In genomic region chr3:27461861-27462260, GRCm38 (mm10) we compare ENCODE assay signal across 14 mouse cellular contexts.
DNase-seq lines count a peak whose midpoint lies in the region; ATAC-seq and TF ChIP-seq lines count a peak whose summit lies in the region.
"Had no signal": no experiment of that assay in that cellular context is flagged by ENCODE, and none has a peak within 500 bp of the region (broad histone marks: within the 10 kb centered on the region; RNA-seq: fewer than 3 reads in every experiment).

No protein-coding gene starts in this region.

- no peak for TF ChIP-seq POLR2A in myocyte (IDR thresholded peaks at IDR 0.05; ENCODE audit: insufficient read length, low read depth)

- H3K27ac ChIP-seq in heart, postnatal 0 days (ENCODE audit: low read depth) = peak overlapping the region; percentile 32; the same call in 1 of the 2 replicates
- H3K27ac ChIP-seq: embryonic facial prominence, embryonic 10.5 days; heart, adult 2 months; hindbrain, embryonic 10.5 days; limb, embryonic 15.5 days; neural tube, embryonic 13.5 days had no signal

- no peaks in the 10 kb centered on the region for H3K9me3 ChIP-seq in heart, postnatal 0 days (replicated peaks; ENCODE audit: control insufficient read depth, low read length)
- H3K9me3 ChIP-seq: embryonic facial prominence, embryonic 10.5 days; hindbrain, embryonic 10.5 days; limb, embryonic 15.5 days; neural tube, embryonic 13.5 days had no signal

- TF ChIP-seq EP300 in heart, postnatal 0 days (IDR thresholded peaks at IDR 0.05; ENCODE audit: low read depth) = no peak

- peak; percentile 36 for DNase-seq in CD4-positive, CD25-positive, alpha-beta regulatory T cell, adult 2 months (ENCODE audit: low read depth, low spot score)
- DNase-seq in heart, postnatal 0 days (ENCODE audit: low spot score) = no peak
- DNase-seq in heart, adult 18-20 months = no peak
- DNase-seq in thymus, postnatal 10 days (ENCODE audit: low spot score in 2 of 2) = peak; percentile 53 to 72
- DNase-seq in cerebellum, postnatal 4 days (ENCODE audit: low spot score in 2 of 2) = no peak
- DNase-seq in cerebellum, postnatal 36 days = no peak

- peaks cover 10% of the 10 kb centered on the region for H3K4me1 ChIP-seq in heart, postnatal 0 days (ENCODE audit: control insufficient read depth, insufficient read depth)
- H3K4me1 ChIP-seq: embryonic facial prominence, embryonic 10.5 days; hindbrain, embryonic 10.5 days; limb, embryonic 15.5 days; neural tube, embryonic 13.5 days had no signal

- H3K9ac ChIP-seq in heart, postnatal 0 days (replicated peaks; ENCODE audit: low read depth, low read length) = no peak overlapping the region
- H3K9ac ChIP-seq: limb, embryonic 15.5 days; neural tube, embryonic 13.5 days had no signal

- no peaks in the 10 kb centered on the region for H3K27me3 ChIP-seq in heart, postnatal 0 days (ENCODE audit: control insufficient read depth, insufficient read depth, low read length)
- H3K27me3 ChIP-seq in myocyte (ENCODE audit: control insufficient read depth, insufficient read depth, insufficient read length) = no peaks in the 10 kb centered on the region
- H3K27me3 ChIP-seq: CH12.LX; limb, embryonic 15.5 days; neural tube, embryonic 13.5 days had no signal

- no peak overlapping the region for H3K4me2 ChIP-seq in heart, postnatal 0 days (ENCODE audit: low read depth, low read length)
- no peak overlapping the region for H3K4me2 ChIP-seq in myocyte (ENCODE audit: low read depth)
- H3K4me2 ChIP-seq: limb, embryonic 15.5 days; neural tube, embryonic 13.5 days had no signal

- no peak overlapping the region for H3ac ChIP-seq in myocyte (ENCODE audit: control insufficient read depth, insufficient read length)

- H3K4me3 ChIP-seq in heart, postnatal 0 days (ENCODE audit: low read depth, low read length) = no peak overlapping the region
- H3K4me3 ChIP-seq in myocyte = no peak overlapping the region
- H3K4me3 ChIP-seq: embryonic facial prominence, embryonic 10.5 days; heart, adult 2 months; hindbrain, embryonic 10.5 days; limb, embryonic 15.5 days; neural tube, embryonic 13.5 days had no signal

- 63% methylated on average over 7 of the region's 7 CpGs for WGBS in heart, postnatal 0 days

- peaks cover 87% of the 10 kb centered on the region for H3K36me3 ChIP-seq in heart, postnatal 0 days (replicated peaks; ENCODE audit: control insufficient read depth, insufficient read depth, low read length)
- H3K36me3 ChIP-seq in myocyte (ENCODE audit: control insufficient read depth, insufficient read depth) = peaks cover 46% of the 10 kb centered on the region

- ATAC-seq in CD4-positive, CD25-positive, alpha-beta regulatory T cell, adult 4 months = no peak
- no peak for ATAC-seq in heart, postnatal 0 days (ENCODE audit: insufficient read depth, low read depth)

- no peak for TF ChIP-seq CTCF in heart, postnatal 0 days (IDR thresholded peaks at IDR 0.05; ENCODE audit: low read depth)

- no peaks in the 10 kb centered on the region for H3K79me2 ChIP-seq in myocyte (ENCODE audit: control insufficient read depth, insufficient read depth)

TF ChIP-seq in myocyte, 11 proteins besides CTCF, POLR2A, EP300 and RAD21:
- TF ChIP-seq MYOG (IDR thresholded peaks at IDR 0.05; ENCODE audit: control insufficient read depth in 1 of 3, insufficient read depth in 1 of 3, insufficient read length in 2 of 3, low read depth in 2 of 3) = peak in 2 of 3 experiments; percentile 39 to 44
- TF ChIP-seq POLR2AphosphoS2 (IDR thresholded peaks at IDR 0.05; ENCODE audit: insufficient read length, low read depth) = peak; percentile 47
- no peak for TF ChIP-seq USF1 (IDR thresholded peaks at IDR 0.05; ENCODE audit: low read depth)
- no peak for TF ChIP-seq REST (IDR thresholded peaks at IDR 0.05; ENCODE audit: insufficient read depth, insufficient read length)
- peak in 1 of 3 experiments; percentile 38 for TF ChIP-seq MYOD1 (IDR thresholded peaks at IDR 0.05; ENCODE audit: control insufficient read depth in 1 of 3, insufficient read length in 2 of 3, low read depth in 2 of 3)

Comparison
In these comparisons a context has a peak if more than half of its experiments do, and no peak if none do; other contexts are left out.
1. DNase-seq: peak in CD4-positive, CD25-positive, alpha-beta regulatory T cell, adult 2 months (single experiment) and thymus, postnatal 10 days (2 of 2); none in heart, postnatal 0 days (single experiment), heart, adult 18-20 months (0 of 2), cerebellum, postnatal 4 days (0 of 2) and cerebellum, postnatal 36 days (0 of 2).